Mouse (Mus musculus) hindbrain, postnatal 0 days (tissue): ENCODE measurements at regions not wholly inside any gene's neighbourhood (a gene's known extent, or its start where the extent isn't known, plus 50 kb on each side); places are given as distances from the start of the nearest gene placed in this dataset.
"Not testable (repeated sequence)": the region's sequence is repeated elsewhere in the genome, so short reads cannot be mapped to it uniquely, and the experiment has no call there.

Experiments
- ATAC-seq: fragments of 200-750 bp; cut with Nextera tagmentation; 2 replicates; pipeline ENCODE4 v1.8.0; 2017; ENCODE audit warnings: mild to moderate bottlenecking, moderate TSS enrichment, moderate library complexity
- DNase-seq: peaks from one replicate; pipeline ENCODE4 v3.0.0-alpha.2; 2015; ENCODE audit warnings: low spot score
- H3K27ac ChIP-seq: fragments of 300-500 bp; sonication (generic); 2 replicates; pipeline ENCODE4 v1.5.1; 2014; ENCODE audit warnings: mild to moderate bottlenecking
- H3K27me3 ChIP-seq: fragments of 300-500 bp; sonication (generic); 2 replicates; pipeline ENCODE4 v1.6.1; 2014; ENCODE audit warnings: low read length, mixed read lengths; ENCODE audit not compliant: insufficient read depth
- H3K36me3 ChIP-seq: fragments of 300-500 bp; sonication (generic); 2 replicates; pipeline ENCODE4 v1.6.1; 2014; ENCODE audit warnings: low read length, mixed read lengths; ENCODE audit not compliant: insufficient read depth
- H3K4me1 ChIP-seq: fragments of 300-500 bp; sonication (generic); 2 replicates; pipeline ENCODE4 v1.6.1; 2014; ENCODE audit warnings: antibody characterized with exemption, low read length, mixed read lengths; ENCODE audit not compliant: insufficient read depth
- H3K4me2 ChIP-seq: fragments of 300-500 bp; sonication (generic); 2 replicates; pipeline ENCODE4 v1.6.1; 2014; ENCODE audit warnings: low read depth, mild to moderate bottlenecking, low read length, moderate library complexity, mixed read lengths
- H3K4me3 ChIP-seq: fragments of 300-500 bp; sonication (generic); 2 replicates; pipeline ENCODE4 v1.5.1; 2014; ENCODE audit warnings: low read length
- H3K9ac ChIP-seq: fragments of 300-500 bp; sonication (generic); replicated peaks from 2 replicates; pipeline ENCODE4 v1.6.1; 2014; ENCODE audit warnings: mild to moderate bottlenecking, low read length, moderate library complexity, mixed read lengths
- H3K9me3 ChIP-seq: fragments of 300-500 bp; sonication (generic); 2 replicates; pipeline ENCODE4 v1.6.1; 2016; ENCODE audit warnings: low read length, mixed read lengths
- CTCF ChIP-seq: IDR thresholded peaks from 2 replicates; pipeline ENCODE4 v1.5.1; 2016; ENCODE audit warnings: antibody characterized with exemption, control low read depth, low read depth
- WGBS: fragments of 180-500 bp; shearing (Covaris S2); extraction: QIAGEN DNeasy Blood & Tissue Kit; methylation state at CpG from one replicate; pipeline ENCODE4 v1.1.7; 2014; 5-methylcytosine and 5-hydroxymethylcytosine counted together

DNA sequence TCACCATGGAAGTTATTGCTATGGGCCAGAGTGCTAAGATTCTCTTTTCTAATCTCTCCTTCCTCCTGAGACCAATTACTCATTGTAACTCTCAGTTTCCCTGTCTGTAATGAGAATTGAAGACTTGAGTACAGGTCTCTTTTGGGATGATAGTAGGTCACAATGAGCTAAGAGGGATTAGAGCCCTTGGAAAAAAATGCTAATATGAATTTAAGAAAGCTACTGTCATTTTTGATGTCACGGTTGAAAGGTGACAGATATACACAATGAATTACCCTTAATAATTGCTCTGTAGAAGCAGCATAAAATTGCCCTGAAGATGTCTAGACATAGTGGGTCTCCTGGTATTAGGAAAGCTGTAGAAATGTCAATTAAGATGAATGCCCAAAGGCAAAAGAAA, 178.2 kb downstream of the Kcna4 start:
- ATAC-seq (no peak), DNase-seq (no peak)
- no peaks in the 10 kb centered on the region for H3K27me3 ChIP-seq
- no peaks in the 10 kb centered on the region for H3K9me3 ChIP-seq
- 69% methylated on average over 1 of the region's 1 CpGs for WGBS
- no peaks in the 10 kb centered on the region for H3K36me3 ChIP-seq
- H3K9ac ChIP-seq: no peak overlapping the region
- H3K4me2 ChIP-seq: no peak overlapping the region
- H3K27ac ChIP-seq: no peak overlapping the region
- no peak for TF ChIP-seq CTCF
- no peaks in the 10 kb centered on the region for H3K4me1 ChIP-seq
- no peak overlapping the region for H3K4me3 ChIP-seq

DNA sequence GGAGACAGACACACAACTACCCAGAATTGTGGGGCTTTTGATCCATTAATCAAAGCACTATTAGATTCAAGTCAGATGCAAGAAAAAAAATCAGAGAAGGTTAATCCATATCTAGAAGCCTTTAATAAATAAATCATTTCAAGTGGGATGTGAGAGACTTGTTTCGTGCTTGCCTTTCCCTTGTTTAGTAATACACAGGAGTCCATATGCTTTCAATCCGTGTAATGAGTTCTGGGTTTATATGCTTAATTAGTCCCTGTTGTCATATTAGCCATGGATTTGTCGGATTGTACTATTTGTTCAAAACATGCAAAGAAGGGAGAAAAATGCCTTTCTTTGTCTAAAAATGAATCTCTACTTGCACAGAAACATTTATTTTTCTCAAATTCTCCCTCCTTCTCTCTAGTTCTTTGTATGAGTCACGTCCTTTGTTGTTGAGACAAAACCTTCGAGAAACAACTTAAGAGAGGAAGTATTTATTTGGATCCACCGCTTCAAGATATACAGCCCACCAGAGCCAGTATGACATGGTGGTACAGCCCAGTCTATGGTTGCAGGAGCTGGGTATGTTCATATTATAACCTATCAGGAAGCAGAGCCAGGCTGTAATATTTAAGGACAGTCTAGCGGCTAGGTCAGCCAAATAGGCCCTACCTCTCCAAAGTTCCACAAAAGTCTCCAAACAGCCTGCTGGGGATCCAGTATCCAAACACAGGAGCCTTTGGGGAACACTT, 213.4 kb downstream of the Kcna4 start:
- H3K4me2 ChIP-seq: no peak overlapping the region
- no peak overlapping the region for H3K27ac ChIP-seq
- H3K4me3 ChIP-seq: no peak overlapping the region
- TF ChIP-seq CTCF: no peak
- no peak for ATAC-seq
- no peaks in the 10 kb centered on the region for H3K4me1 ChIP-seq
- no peaks in the 10 kb centered on the region for H3K9me3 ChIP-seq
- H3K36me3 ChIP-seq: no peaks in the 10 kb centered on the region
- H3K27me3 ChIP-seq: no peaks in the 10 kb centered on the region
- WGBS: 63% methylated on average over 7 of the region's 7 CpGs
- H3K9ac ChIP-seq: no peak overlapping the region
- DNase-seq: no peak

DNA sequence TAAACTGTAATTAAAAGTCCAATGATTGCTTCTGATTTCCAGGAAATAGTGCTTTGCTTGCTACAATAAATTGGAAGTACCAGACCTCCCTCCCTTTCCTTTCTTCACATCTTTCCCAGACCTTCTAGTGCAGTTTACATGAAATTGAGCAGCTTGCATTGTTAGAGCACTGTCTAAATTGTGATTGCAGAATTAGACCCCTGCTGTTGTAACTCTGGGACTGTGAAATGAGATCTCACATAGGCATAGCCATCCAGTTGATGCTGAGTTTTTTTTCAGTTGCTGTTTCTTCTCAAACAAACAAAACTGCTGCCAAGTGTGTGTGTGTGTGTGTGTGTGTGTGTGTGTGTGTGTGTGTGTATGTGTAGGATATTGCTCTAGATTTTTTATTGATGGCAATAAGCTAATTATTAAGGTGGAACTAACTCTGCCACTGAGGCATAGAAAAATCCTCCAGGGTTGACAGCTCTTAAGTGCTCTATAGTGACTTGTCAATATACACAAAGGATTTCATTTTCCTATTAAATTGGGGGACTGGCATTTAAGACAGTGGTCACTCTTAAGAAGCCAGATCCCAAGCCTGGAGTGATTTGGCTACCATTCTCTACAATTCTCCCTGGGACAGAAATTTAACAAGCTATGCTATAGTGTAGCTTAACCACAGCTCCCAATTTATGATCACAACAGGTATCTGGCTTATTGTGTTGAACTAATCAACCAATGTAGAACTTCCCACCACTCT, 217.2 kb downstream of the Kcna4 start:
- peak; percentile 62 for DNase-seq
- Histone ChIP-seq H3K27me3 (no peaks in the 10 kb centered on the region), H3K4me3 (no peak overlapping the region), H3K4me2 (no peak overlapping the region), H3K4me1 (no peaks in the 10 kb centered on the region), H3K36me3 (no peaks in the 10 kb centered on the region), H3K9me3 (no peaks in the 10 kb centered on the region), H3K27ac (no peak overlapping the region), H3K9ac (no peak overlapping the region)
- peak; percentile 79; the same call in 1 of the 2 replicates for ATAC-seq
- no peak for TF ChIP-seq CTCF

DNA sequence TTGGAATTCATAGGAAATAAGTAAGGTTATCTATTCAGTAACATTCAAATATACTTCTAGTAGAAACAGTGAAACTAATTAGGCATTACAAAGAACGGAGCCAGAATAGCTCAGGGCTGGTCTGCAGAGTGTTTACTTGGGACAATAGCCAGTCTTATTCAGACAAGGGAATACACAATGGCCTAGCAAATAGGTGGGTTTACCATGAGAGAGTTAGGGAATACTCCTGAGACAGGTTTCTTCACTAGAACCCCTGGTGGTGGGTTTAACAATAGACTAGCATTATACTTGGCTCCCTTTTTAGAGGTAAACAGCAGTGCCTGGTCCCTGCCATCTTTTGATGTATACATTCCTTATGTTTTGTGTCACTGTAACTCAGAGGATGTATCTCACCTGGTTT, 225.0 kb downstream of the Kcna4 start:
- H3K27me3 ChIP-seq, H3K9me3 ChIP-seq, H3K9ac ChIP-seq, H3K4me2 ChIP-seq, DNase-seq, H3K4me1 ChIP-seq, ATAC-seq, H3K36me3 ChIP-seq, H3K4me3 ChIP-seq, H3K27ac ChIP-seq: not testable (repeated sequence)
- 85% methylated on average over 1 of the region's 1 CpGs for WGBS

DNA sequence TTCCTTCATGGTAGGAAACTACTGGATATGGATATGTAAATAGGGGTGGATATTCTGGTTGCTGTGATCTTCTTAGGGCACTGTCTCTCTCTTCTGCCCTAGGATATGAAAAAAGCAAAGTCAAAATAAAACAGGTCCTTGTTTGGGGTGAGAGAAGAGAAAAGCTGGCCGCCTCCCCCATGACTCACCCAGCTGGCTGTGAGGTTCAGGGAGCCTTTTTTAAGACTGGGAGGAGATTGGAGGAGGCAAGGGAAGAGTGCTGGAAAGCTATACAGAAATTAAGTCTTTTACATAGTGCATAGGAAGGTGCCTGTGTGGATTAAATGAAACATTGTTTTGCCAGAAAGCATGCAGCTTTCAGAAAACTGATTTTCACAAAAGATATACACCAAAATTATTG, 227.7 kb downstream of the Kcna4 start:
- TF ChIP-seq CTCF: no peak
- Histone ChIP-seq H3K4me1 (no peaks in the 10 kb centered on the region), H3K36me3 (no peaks in the 10 kb centered on the region), H3K4me2 (no peak overlapping the region), H3K9me3 (no peaks in the 10 kb centered on the region), H3K27ac (no peak overlapping the region), H3K9ac (no peak overlapping the region), H3K27me3 (no peaks in the 10 kb centered on the region), H3K4me3 (no peak overlapping the region)
- no peak for DNase-seq
- 80% methylated on average over 1 of the region's 1 CpGs for whole genome bisulfite sequencing
- ATAC-seq: no peak

DNA sequence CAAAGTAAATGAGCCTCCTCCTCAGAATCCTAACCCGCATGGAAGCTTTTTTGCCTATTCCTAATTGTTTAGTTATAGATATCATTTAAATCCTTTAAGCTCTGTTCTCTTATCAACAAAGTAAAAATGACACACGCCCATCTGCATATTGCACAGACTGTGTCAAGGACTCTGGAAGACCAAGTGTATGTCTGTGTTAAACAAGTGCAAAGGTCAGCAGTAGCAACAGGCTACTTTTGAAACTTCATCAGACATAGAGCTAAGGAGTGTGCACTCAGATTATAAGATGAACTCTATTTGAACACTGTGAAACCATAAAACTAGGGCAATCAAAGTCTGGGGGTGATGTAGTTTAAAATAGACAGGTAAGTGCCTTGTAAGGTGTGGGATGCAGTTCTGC, 228.3 kb downstream of the Kcna4 start:
- Histone ChIP-seq H3K9ac (no peak overlapping the region), H3K27me3 (no peaks in the 10 kb centered on the region), H3K4me1 (no peaks in the 10 kb centered on the region), H3K9me3 (no peaks in the 10 kb centered on the region), H3K27ac (no peak overlapping the region), H3K4me3 (no peak overlapping the region), H3K4me2 (no peak overlapping the region), H3K36me3 (no peaks in the 10 kb centered on the region)
- WGBS: 94% methylated on average over 2 of the region's 2 CpGs
- ATAC-seq: no peak
- TF ChIP-seq CTCF: no peak
- no peak for DNase-seq

DNA sequence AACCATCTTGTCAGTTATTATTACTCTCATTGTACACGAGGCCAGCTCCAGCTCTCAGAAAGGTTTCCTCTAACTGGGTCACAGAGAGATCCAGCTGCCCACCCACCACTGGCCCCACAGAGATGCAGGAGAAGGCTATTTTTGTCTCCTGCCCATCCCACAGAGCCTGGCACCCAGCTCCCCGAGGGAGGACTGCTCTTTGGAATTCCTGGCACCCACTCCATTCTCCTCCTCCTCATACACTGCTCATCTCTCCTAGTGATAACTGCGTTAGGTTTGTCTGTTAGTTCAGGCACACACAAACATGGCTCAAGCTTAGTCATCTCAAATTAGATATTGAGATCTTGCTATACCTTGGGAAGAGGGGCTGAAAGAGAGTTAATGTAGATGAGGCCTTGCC, 228.9 kb downstream of the Kcna4 start:
- Histone ChIP-seq H3K4me1 (no peaks in the 10 kb centered on the region), H3K27me3 (no peaks in the 10 kb centered on the region), H3K4me3 (no peak overlapping the region), H3K36me3 (no peaks in the 10 kb centered on the region), H3K27ac (no peak overlapping the region), H3K9me3 (no peaks in the 10 kb centered on the region), H3K4me2 (no peak overlapping the region), H3K9ac (no peak overlapping the region)
- TF ChIP-seq CTCF: no peak
- ATAC-seq: no peak
- 58% methylated on average over 3 of the region's 3 CpGs for WGBS
- no peak for DNase-seq
